8 mouse cellular contexts compared by ENCODE assay signal in genomic region chr11:74637486-74637885, GRCm38 (mm10). TPM values are rescaled to one million over a fixed set of nuclear protein-coding genes. Genes with fewer than 3 reads are reported as not detected.
DNase-seq lines count a peak whose midpoint lies in the region; ATAC-seq lines count a peak whose summit lies in the region.

No protein-coding gene starts in this region.

- peak overlapping the region; percentile 86 for H3K4me3 ChIP-seq in heart, embryonic 16.5 days (ENCODE audit: low read length)
- peak overlapping the region; percentile 64 for H3K4me3 ChIP-seq in hindbrain, embryonic 13.5 days
- peak overlapping the region; percentile 71 for H3K4me3 ChIP-seq in midbrain, embryonic 13.5 days (replicated peaks)

- H3K4me2 ChIP-seq in heart, embryonic 16.5 days (ENCODE audit: low read depth, low read length): peak overlapping the region; percentile 91
- H3K4me2 ChIP-seq in hindbrain, embryonic 13.5 days: peak overlapping the region; percentile 83
- peak overlapping the region; percentile 85 for H3K4me2 ChIP-seq in midbrain, embryonic 13.5 days (replicated peaks)

- WGBS in heart, embryonic 16.5 days: 18% methylated on average over 8 of the region's 8 CpGs
- 23% methylated on average over 8 of the region's 8 CpGs for WGBS in hindbrain, embryonic 13.5 days
- WGBS in midbrain, embryonic 13.5 days: 17% methylated on average over 8 of the region's 8 CpGs

- DNase-seq in heart, adult 8-10 months (ENCODE audit: low spot score): no peak
- peak; percentile 49 for DNase-seq in brain, adult 2 months (ENCODE audit: low read depth, low spot score)
- no peak for DNase-seq in B cell, adult 2 months
- DNase-seq in adrenal gland, adult 8-10 months: no peak
- no peak for DNase-seq in adrenal gland, adult 2 months

- H3K27ac ChIP-seq in heart, embryonic 16.5 days (ENCODE audit: low read length): peak overlapping the region; percentile 95
- H3K27ac ChIP-seq in hindbrain, embryonic 13.5 days: peak overlapping the region; percentile 95
- peak overlapping the region; percentile 95 for H3K27ac ChIP-seq in midbrain, embryonic 13.5 days

- peaks cover 18% of the 10 kb centered on the region for H3K4me1 ChIP-seq in heart, embryonic 16.5 days (ENCODE audit: control insufficient read depth, insufficient read depth, low read length)
- peaks cover 22% of the 10 kb centered on the region for H3K4me1 ChIP-seq in hindbrain, embryonic 13.5 days (replicated peaks)
- peaks cover 19% of the 10 kb centered on the region for H3K4me1 ChIP-seq in midbrain, embryonic 13.5 days (replicated peaks)

- ATAC-seq in heart, embryonic 16.5 days (replicated peaks; ENCODE audit: extremely low read depth, insufficient read depth, low FRiP score): no peak
- ATAC-seq in hindbrain, embryonic 13.5 days (ENCODE audit: low FRiP score): no peak
- ATAC-seq in midbrain, embryonic 13.5 days: peak; percentile 19; the same call in 1 of the 2 replicates

- H3K9ac ChIP-seq in heart, embryonic 16.5 days (ENCODE audit: low read length): peak overlapping the region; percentile 90
- H3K9ac ChIP-seq in hindbrain, embryonic 13.5 days: peak overlapping the region; percentile 90
- H3K9ac ChIP-seq in midbrain, embryonic 13.5 days (replicated peaks): peak overlapping the region; percentile 92

- H3K9me3 ChIP-seq in heart, embryonic 16.5 days (replicated peaks; ENCODE audit: control insufficient read depth, low read length): no peaks in the 10 kb centered on the region
- no peaks in the 10 kb centered on the region for H3K9me3 ChIP-seq in hindbrain, embryonic 13.5 days
- H3K9me3 ChIP-seq in midbrain, embryonic 13.5 days: no peaks in the 10 kb centered on the region

- no peaks in the 10 kb centered on the region for H3K36me3 ChIP-seq in heart, embryonic 16.5 days (ENCODE audit: control insufficient read depth, insufficient read depth)
- peaks cover 7% of the 10 kb centered on the region; the same call in 1 of the 2 replicates for H3K36me3 ChIP-seq in hindbrain, embryonic 13.5 days
- H3K36me3 ChIP-seq in midbrain, embryonic 13.5 days: no peaks in the 10 kb centered on the region

- no peaks in the 10 kb centered on the region for H3K27me3 ChIP-seq in heart, embryonic 16.5 days (ENCODE audit: control insufficient read depth, insufficient read depth, low read length)
- peaks cover 33% of the 10 kb centered on the region for H3K27me3 ChIP-seq in hindbrain, embryonic 13.5 days
- H3K27me3 ChIP-seq in midbrain, embryonic 13.5 days: peaks cover 25% of the 10 kb centered on the region

RNA-seq across cellular contexts. Expression of gene Cluh, which starts 11.8 kb away (rescaled TPM):
- 63.0 and 73.4 TPM in 2 replicates for polyA plus RNA-seq in heart, embryonic 16.5 days (2015; fragmentation: Nextera tagmentation; extraction: Ambion mirVana)
- total RNA-seq in heart, adult 8-10 months (2022): 100 to 1,000 TPM; 210 to 221 (median 215) TPM
- polyA plus RNA-seq in hindbrain, embryonic 13.5 days (2015; fragmentation: Nextera tagmentation; extraction: Ambion mirVana): 14.3 and 16.8 TPM in 2 replicates
- polyA plus RNA-seq in midbrain, embryonic 13.5 days (2015; fragmentation: Nextera tagmentation; extraction: Ambion mirVana): 12.7 and 14.2 TPM in 2 replicates
- 100 to 1,000 TPM; 198 to 241 (median 220) TPM for total RNA-seq in adrenal gland, adult 8-10 months (2022)
- 100 to 1,000 TPM; 190 to 247 TPM for total RNA-seq in adrenal gland, adult 2 months (2021)
- 134 and 163 TPM in 2 replicates for polyA plus RNA-seq in adrenal gland, adult 2 months (2012; rRNA removed)

RNA-seq across cellular contexts. Expression of gene Ccdc92b, which starts 18.1 kb away (rescaled TPM):
- 0.26 and 0.34 TPM in 2 replicates for polyA plus RNA-seq in heart, embryonic 16.5 days (2015; fragmentation: Nextera tagmentation; extraction: Ambion mirVana)
- total RNA-seq in heart, adult 8-10 months (2022): under 1 TPM; 0.09 to 0.47 (median 0.21) TPM
- polyA plus RNA-seq in hindbrain, embryonic 13.5 days (2015; fragmentation: Nextera tagmentation; extraction: Ambion mirVana): 2.0 and 2.1 TPM in 2 replicates
- 1.7 and 1.8 TPM in 2 replicates for polyA plus RNA-seq in midbrain, embryonic 13.5 days (2015; fragmentation: Nextera tagmentation; extraction: Ambion mirVana)
- total RNA-seq in adrenal gland, adult 8-10 months (2022): 1 to 10 TPM; 3.9 to 7.0 (median 4.5) TPM
- total RNA-seq in adrenal gland, adult 2 months (2021): 1 to 10 TPM; 2.0 to 3.6 TPM
- polyA plus RNA-seq in adrenal gland, adult 2 months (2012; rRNA removed): 2.4 and 4.0 TPM in 2 replicates

RNA-seq across cellular contexts. Expression of gene Rap1gap2, which starts 26.8 kb away (rescaled TPM):
- 2.0 and 3.0 TPM in 2 replicates for polyA plus RNA-seq in heart, embryonic 16.5 days (2015; fragmentation: Nextera tagmentation; extraction: Ambion mirVana)
- total RNA-seq in heart, adult 8-10 months (2022): 10 to 100 TPM; 74.3 to 93.7 (median 83.1) TPM
- 10.4 and 10.6 TPM in 2 replicates for polyA plus RNA-seq in hindbrain, embryonic 13.5 days (2015; fragmentation: Nextera tagmentation; extraction: Ambion mirVana)
- 7.3 and 10.4 TPM in 2 replicates for polyA plus RNA-seq in midbrain, embryonic 13.5 days (2015; fragmentation: Nextera tagmentation; extraction: Ambion mirVana)
- 10 to 100 TPM in 2 of 4 experiments, 1 to 10 TPM in 2; 8.2 to 19.6 (median 12.7) TPM for total RNA-seq in adrenal gland, adult 8-10 months (2022)
- total RNA-seq in adrenal gland, adult 2 months (2021): 10 to 100 TPM in 1 of 2 experiments, 1 to 10 TPM in 1; 6.1 to 12.9 TPM
- 4.8 and 5.1 TPM in 2 replicates for polyA plus RNA-seq in adrenal gland, adult 2 months (2012; rRNA removed)
